Mouse (Mus musculus): ENCODE results near the gene Itih2. TPM values are rescaled to one million over a fixed set of nuclear protein-coding genes. Genes with fewer than 3 reads are reported as not detected.

Gene Itih2
- polyA plus RNA-seq, 1 experiment from 2014 or later: 2.7 TPM

GRCm38 (mm10) chr2:10071751-10072150 is 59.4 kb downstream of the Itih2 start:
- no peak for ATAC-seq
- Histone ChIP-seq H3K9ac (ENCODE audit: low read depth, low read length) (no peak overlapping the region), H3K4me2 (ENCODE audit: low read length) (no peak overlapping the region), H3K9me3 (replicated peaks; ENCODE audit: control insufficient read depth, low read length, poor library complexity, severe bottlenecking) (no peaks in the 10 kb centered on the region), H3K4me3 (ENCODE audit: low read depth, low read length) (no peak overlapping the region), H3K27ac (ENCODE audit: low read length) (no peak overlapping the region), H3K27me3 (ENCODE audit: control insufficient read depth, insufficient read depth, low read depth, low read length) (no peaks in the 10 kb centered on the region), H3K4me1 (ENCODE audit: control insufficient read depth, insufficient read depth, low read length) (peaks cover 2% of the 10 kb centered on the region), H3K36me3 (ENCODE audit: control insufficient read depth, insufficient read depth, low read length) (peaks cover 9% of the 10 kb centered on the region)
- WGBS: 93% methylated on average over 7 of the region's 7 CpGs

DNA sequence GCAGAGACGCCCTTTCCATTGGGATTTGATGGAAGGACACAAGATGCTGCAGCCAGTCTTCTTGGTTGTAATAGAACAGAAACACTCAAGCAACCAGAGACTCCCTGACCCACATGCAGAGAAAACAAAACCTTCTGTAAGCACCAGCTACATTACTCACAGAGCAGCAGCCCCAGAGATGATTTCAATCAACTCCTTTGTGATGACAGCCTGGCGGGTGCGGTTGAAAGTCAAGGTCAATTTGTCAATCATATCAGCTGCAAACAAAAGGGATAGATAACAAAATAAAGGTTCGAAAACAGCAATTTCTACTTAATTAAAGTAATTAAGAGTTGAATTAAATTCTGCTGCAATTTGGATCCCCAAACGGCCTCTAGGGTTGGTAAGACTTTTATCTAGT is 72.4 kb downstream of the Itih2 start:
- H3K9ac ChIP-seq (ENCODE audit: low read depth, low read length): no peak overlapping the region
- no peak overlapping the region for H3K27ac ChIP-seq (ENCODE audit: low read length)
- no peaks in the 10 kb centered on the region for H3K27me3 ChIP-seq (ENCODE audit: control insufficient read depth, insufficient read depth, low read depth, low read length)
- H3K4me2 ChIP-seq (ENCODE audit: low read length): no peak overlapping the region
- no peak for ATAC-seq
- no peak overlapping the region for H3K4me3 ChIP-seq (ENCODE audit: low read depth, low read length)
- H3K9me3 ChIP-seq (replicated peaks; ENCODE audit: control insufficient read depth, low read length, poor library complexity, severe bottlenecking): no peaks in the 10 kb centered on the region
- H3K4me1 ChIP-seq (ENCODE audit: control insufficient read depth, insufficient read depth, low read length): no peaks in the 10 kb centered on the region
- WGBS: 86% methylated on average over 5 of the region's 5 CpGs
- H3K36me3 ChIP-seq (ENCODE audit: control insufficient read depth, insufficient read depth, low read length): peaks cover 37% of the 10 kb centered on the region

- no peak overlapping the region for H3K4me2 ChIP-seq (ENCODE audit: low read length)
- H3K9ac ChIP-seq (ENCODE audit: low read depth, low read length): no peak overlapping the region
- ATAC-seq: no peak
- no peaks in the 10 kb centered on the region for H3K27me3 ChIP-seq (ENCODE audit: control insufficient read depth, insufficient read depth, low read depth, low read length)
- peaks cover 12% of the 10 kb centered on the region for H3K4me1 ChIP-seq (ENCODE audit: control insufficient read depth, insufficient read depth, low read length)
- no peaks in the 10 kb centered on the region for H3K9me3 ChIP-seq (replicated peaks; ENCODE audit: control insufficient read depth, low read length, poor library complexity, severe bottlenecking)
- 97% methylated on average over 1 of the region's 1 CpGs for WGBS
- H3K27ac ChIP-seq (ENCODE audit: low read length): no peak overlapping the region
- no peak overlapping the region for H3K4me3 ChIP-seq (ENCODE audit: low read depth, low read length)
- peaks cover 20% of the 10 kb centered on the region for H3K36me3 ChIP-seq (ENCODE audit: control insufficient read depth, insufficient read depth, low read length)
Measured at GRCm38 (mm10) chr2:10051996-10052395, 79.2 kb downstream of the Itih2 start.

DNA sequence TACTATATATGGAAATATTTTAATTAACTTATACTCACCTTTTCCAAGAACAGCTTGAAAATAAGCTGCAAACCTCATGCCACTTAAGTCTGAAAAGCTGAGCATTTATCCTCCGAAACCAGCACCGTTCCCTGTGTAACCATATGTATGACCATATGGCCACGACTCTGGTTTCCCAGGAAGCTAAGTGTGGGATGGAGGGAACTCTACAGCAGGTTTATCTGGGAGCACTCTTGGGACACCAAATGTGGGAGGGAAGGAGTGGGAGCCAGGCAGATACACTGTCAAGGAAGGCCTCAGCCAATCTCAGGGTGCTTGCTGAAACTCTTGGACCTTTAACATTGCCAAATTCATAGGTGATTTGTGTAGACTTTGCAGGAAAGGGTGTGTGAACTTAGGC is 80.3 kb downstream of the Itih2 start:
- no peak overlapping the region for H3K27ac ChIP-seq (ENCODE audit: low read length)
- peaks cover 16% of the 10 kb centered on the region for H3K4me1 ChIP-seq (ENCODE audit: control insufficient read depth, insufficient read depth, low read length)
- H3K4me3 ChIP-seq (ENCODE audit: low read depth, low read length): no peak overlapping the region
- no peak for ATAC-seq
- H3K36me3 ChIP-seq (ENCODE audit: control insufficient read depth, insufficient read depth, low read length): peaks cover 15% of the 10 kb centered on the region
- WGBS: 87% methylated on average over 3 of the region's 3 CpGs
- no peaks in the 10 kb centered on the region for H3K9me3 ChIP-seq (replicated peaks; ENCODE audit: control insufficient read depth, low read length, poor library complexity, severe bottlenecking)
- H3K9ac ChIP-seq (ENCODE audit: low read depth, low read length): no peak overlapping the region
- H3K4me2 ChIP-seq (ENCODE audit: low read length): no peak overlapping the region
- no peaks in the 10 kb centered on the region for H3K27me3 ChIP-seq (ENCODE audit: control insufficient read depth, insufficient read depth, low read depth, low read length)

- Histone ChIP-seq H3K27me3 (ENCODE audit: control insufficient read depth, insufficient read depth, low read depth, low read length) (no peaks in the 10 kb centered on the region), H3K36me3 (ENCODE audit: control insufficient read depth, insufficient read depth, low read length) (peaks cover 7% of the 10 kb centered on the region), H3K4me1 (ENCODE audit: control insufficient read depth, insufficient read depth, low read length) (peaks cover 16% of the 10 kb centered on the region), H3K4me3 (ENCODE audit: low read depth, low read length) (peak overlapping the region; percentile 92), H3K9me3 (replicated peaks; ENCODE audit: control insufficient read depth, low read length, poor library complexity, severe bottlenecking) (no peaks in the 10 kb centered on the region), H3K27ac (ENCODE audit: low read length) (no peak overlapping the region), H3K4me2 (ENCODE audit: low read length) (peak overlapping the region; percentile 69), H3K9ac (ENCODE audit: low read depth, low read length) (0 out of 2 replicates have a peak overlapping the region, but pooled peaks have one; percentile 54)
- no peak for ATAC-seq
- 11% methylated on average over 10 of the region's 10 CpGs for WGBS
Measured at GRCm38 (mm10) chr2:10049456-10049855, 81.7 kb downstream of the Itih2 start.

DNA sequence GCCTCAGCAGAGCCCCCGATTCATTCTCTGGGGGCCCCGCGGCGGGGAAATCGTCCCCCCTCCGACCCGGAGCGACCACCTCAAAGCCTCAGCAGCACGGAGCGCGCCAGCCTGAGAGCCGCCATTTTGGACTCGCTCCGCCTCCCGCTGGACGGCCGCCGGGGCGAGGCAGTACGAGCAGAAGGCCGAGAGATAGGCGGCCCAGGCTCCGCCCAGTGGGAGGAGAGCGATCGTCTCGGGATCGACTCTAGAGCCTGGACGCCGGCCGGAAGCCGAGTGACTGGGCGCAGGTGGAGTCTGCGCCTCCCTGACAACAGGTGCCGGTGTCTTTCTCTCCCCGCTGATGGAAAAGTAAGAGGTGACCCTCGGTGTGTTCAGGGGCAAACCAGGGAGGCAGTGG is 82.7 kb downstream of the Itih2 start, which contains the start of gene Taf3:
Gene Taf3, minus strand, starts transcription at position 136 of the 400 bp plus-strand sequence.
- Histone ChIP-seq H3K27me3 (ENCODE audit: control insufficient read depth, insufficient read depth, low read depth, low read length) (no peaks in the 10 kb centered on the region), H3K27ac (ENCODE audit: low read length) (peak within 1 kb of the TSS; percentile 75), H3K9ac (ENCODE audit: low read depth, low read length) (peak within 1 kb of the TSS; percentile 81), H3K4me3 (ENCODE audit: low read depth, low read length) (peak within 1 kb of the TSS; percentile 92), H3K4me1 (ENCODE audit: control insufficient read depth, insufficient read depth, low read length) (peaks cover 16% of the 10 kb centered on the region), H3K9me3 (replicated peaks; ENCODE audit: control insufficient read depth, low read length, poor library complexity, severe bottlenecking) (no peaks in the 10 kb centered on the region), H3K36me3 (ENCODE audit: control insufficient read depth, insufficient read depth, low read length) (no peaks in the 10 kb centered on the region), H3K4me2 (ENCODE audit: low read length) (peak within 1 kb of the TSS; percentile 86)
- ATAC-seq: peak; percentile 96
- WGBS: under 1% methylated on average over 36 of the region's 36 CpGs

DNA sequence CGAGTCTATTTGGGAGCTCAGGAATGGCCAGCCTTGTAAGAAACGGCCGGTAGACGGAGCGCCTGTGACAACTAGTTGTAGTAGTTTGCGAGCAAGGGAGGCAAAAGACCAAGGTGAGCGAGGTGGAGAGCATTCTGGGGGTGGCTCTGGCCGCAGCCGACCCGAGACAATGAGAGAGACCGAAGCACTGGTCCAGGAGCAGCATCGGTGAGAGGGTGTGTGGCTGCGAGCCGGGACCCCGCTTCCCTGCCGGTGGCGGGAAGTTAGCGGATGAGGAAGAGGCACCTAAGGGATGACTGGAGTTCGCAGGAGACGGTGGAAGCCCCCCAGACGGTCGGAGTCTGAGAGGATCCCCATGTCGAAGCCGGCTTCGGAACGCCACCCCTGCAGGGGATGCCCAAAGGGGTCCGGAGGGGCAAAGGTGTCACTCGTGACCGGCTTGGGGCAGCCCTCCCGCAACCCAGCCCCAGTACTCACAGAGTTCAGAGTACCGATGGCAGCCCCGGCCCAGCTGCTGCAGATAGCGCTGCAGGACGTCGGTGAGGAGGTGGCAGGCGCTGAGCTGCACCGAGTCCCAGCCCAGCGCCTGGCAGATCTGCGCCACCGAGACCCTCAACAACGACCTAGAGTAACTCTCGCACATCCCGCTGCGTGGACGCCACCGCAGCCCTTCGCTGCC is 83.3 kb downstream of the Itih2 start:
- no peaks in the 10 kb centered on the region for H3K9me3 ChIP-seq (replicated peaks; ENCODE audit: control insufficient read depth, low read length, poor library complexity, severe bottlenecking)
- peak overlapping the region; percentile 75 for H3K27ac ChIP-seq (ENCODE audit: low read length)
- H3K4me3 ChIP-seq (ENCODE audit: low read depth, low read length): peak overlapping the region; percentile 92
- H3K4me1 ChIP-seq (ENCODE audit: control insufficient read depth, insufficient read depth, low read length): peaks cover 16% of the 10 kb centered on the region
- no peaks in the 10 kb centered on the region for H3K36me3 ChIP-seq (ENCODE audit: control insufficient read depth, insufficient read depth, low read length)
- under 1% methylated on average over 47 of the region's 47 CpGs for WGBS
- H3K4me2 ChIP-seq (ENCODE audit: low read length): peak overlapping the region; percentile 86
- H3K27me3 ChIP-seq (ENCODE audit: control insufficient read depth, insufficient read depth, low read depth, low read length): no peaks in the 10 kb centered on the region
- peak overlapping the region; percentile 81 for H3K9ac ChIP-seq (ENCODE audit: low read depth, low read length)
- peak; percentile 85 for ATAC-seq

Other genes with a start within 250 kb of the Itih2 start
- 2.3 and 4.0 TPM in 2 replicates for gene 9230102O04Rik, start 241.9 kb downstream of the Itih2 start, polyA plus RNA-seq (2015; fragmentation: Nextera tagmentation; extraction: Ambion mirVana)
- gene Gata3, start 241.4 kb downstream of the Itih2 start, polyA plus RNA-seq (2015; fragmentation: Nextera tagmentation; extraction: Ambion mirVana): 84.5 and 92.5 TPM in 2 replicates
- 13.8 and 13.9 TPM in 2 replicates for gene Taf3, start 82.8 kb downstream of the Itih2 start, polyA plus RNA-seq (2015; fragmentation: Nextera tagmentation; extraction: Ambion mirVana)
- 534 and 572 TPM in 2 replicates for gene Atp5c1, start 50.9 kb downstream of the Itih2 start, polyA plus RNA-seq (2015; fragmentation: Nextera tagmentation; extraction: Ambion mirVana)
- gene Kin, start 50.8 kb downstream of the Itih2 start, polyA plus RNA-seq (2015; fragmentation: Nextera tagmentation; extraction: Ambion mirVana): 27.4 and 32.2 TPM in 2 replicates
- gene Itih5, start 22.2 kb upstream of the Itih2 start, polyA plus RNA-seq (2015; fragmentation: Nextera tagmentation; extraction: Ambion mirVana): 5.8 and 6.5 TPM in 2 replicates
- gene Sfmbt2, start 239.1 kb upstream of the Itih2 start, polyA plus RNA-seq (2015; fragmentation: Nextera tagmentation; extraction: Ambion mirVana): 6.1 and 6.5 TPM in 2 replicates

All from midbrain, embryonic 16.5 days (tissue).